Comparison of ENCODE assay signal across 8 mouse cellular contexts in the genomic region with DNA sequence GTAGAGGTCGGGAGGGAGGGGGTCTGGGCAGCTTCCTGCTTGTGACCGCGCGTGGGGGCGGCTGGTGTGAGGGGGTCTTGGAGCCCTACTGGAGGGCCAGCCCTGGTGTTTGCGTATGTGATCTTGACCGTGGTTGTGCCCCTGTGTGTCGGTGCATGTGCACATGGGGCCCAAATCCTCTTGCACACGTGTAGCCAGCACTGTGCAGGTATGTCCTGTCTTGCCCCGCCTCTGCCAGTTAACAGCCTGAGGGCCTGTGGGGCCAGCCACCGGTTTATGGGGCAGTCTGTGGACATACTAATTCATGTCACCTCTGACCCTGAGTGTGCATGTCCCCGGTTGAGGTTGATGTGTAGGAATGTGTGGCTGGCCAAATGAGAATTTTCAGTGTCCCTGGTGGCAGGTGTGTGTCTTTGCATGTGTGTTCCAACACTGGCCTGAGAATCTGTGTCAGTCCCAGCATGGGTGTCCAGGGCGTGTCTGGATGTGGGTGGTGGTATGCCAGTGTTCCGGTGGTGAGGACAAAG. TPM values are rescaled to one million over a fixed set of nuclear protein-coding genes. Genes with fewer than 3 reads are reported as not detected.
A peak's percentile ranks its signal among the peaks of the same experiment; 100 is the strongest.
DNase-seq lines count a peak whose midpoint lies in the region; ATAC-seq lines count a peak whose summit lies in the region.

No protein-coding gene starts in this region.

- ATAC-seq in cerebellum, adult (ENCODE audit: insufficient number of reproducible peaks, low FRiP score, low TSS enrichment) = no peak
- 0 out of 2 replicates have a peak, but pooled peaks have one; percentile 20 for ATAC-seq in limb, embryonic 12.5 days (ENCODE audit: insufficient number of reproducible peaks, insufficient read depth, low FRiP score, low TSS enrichment, low read depth)
- peak; percentile 37 for ATAC-seq in neural tube, embryonic 13.5 days (ENCODE audit: low read depth)

- peak overlapping the region; percentile 98 for H3K4me2 ChIP-seq in limb, embryonic 12.5 days
- peak overlapping the region; percentile 90 for H3K4me2 ChIP-seq in neural tube, embryonic 13.5 days

- H3K4me1 ChIP-seq in limb, embryonic 12.5 days (replicated peaks) = peaks cover 78% of the 10 kb centered on the region
- peaks cover 83% of the 10 kb centered on the region for H3K4me1 ChIP-seq in neural tube, embryonic 13.5 days (replicated peaks)

- peak overlapping the region; percentile 87 for H3K9ac ChIP-seq in limb, embryonic 12.5 days (replicated peaks)
- H3K9ac ChIP-seq in neural tube, embryonic 13.5 days = peak overlapping the region; percentile 94

- no peaks in the 10 kb centered on the region for H3K9me3 ChIP-seq in limb, embryonic 12.5 days
- H3K9me3 ChIP-seq in neural tube, embryonic 13.5 days = no peaks in the 10 kb centered on the region

- peak overlapping the region; percentile 85 for H3K4me3 ChIP-seq in limb, embryonic 12.5 days (replicated peaks)
- peak overlapping the region; percentile 70 for H3K4me3 ChIP-seq in neural tube, embryonic 13.5 days

- WGBS in limb, embryonic 12.5 days = 7% methylated on average over 13 of the region's 14 CpGs
- 12% methylated on average over 9 of the region's 14 CpGs for WGBS in neural tube, embryonic 13.5 days

- peak overlapping the region; percentile 81 for H3K27ac ChIP-seq in limb, embryonic 12.5 days
- peak overlapping the region; percentile 91 for H3K27ac ChIP-seq in neural tube, embryonic 13.5 days (replicated peaks)

- H3K36me3 ChIP-seq in limb, embryonic 12.5 days = peaks cover 6% of the 10 kb centered on the region; the same call in 1 of the 2 replicates
- no peaks in the 10 kb centered on the region for H3K36me3 ChIP-seq in neural tube, embryonic 13.5 days

- no peaks in the 10 kb centered on the region; the same call in 1 of the 2 replicates for H3K27me3 ChIP-seq in limb, embryonic 12.5 days
- H3K27me3 ChIP-seq in neural tube, embryonic 13.5 days = no peaks in the 10 kb centered on the region

- peak; percentile 40 for DNase-seq in cerebellum, adult 8-10 months
- peak; percentile 13 for DNase-seq in thymus, postnatal 0 days (ENCODE audit: low spot score)
- no peak for DNase-seq in thymus, adult 18-20 months
- peak; percentile 45 for DNase-seq in forelimb bud, embryonic 11.5 days (ENCODE audit: low read depth, low spot score)
- DNase-seq in ovary, postnatal 36 days (ENCODE audit: low spot score) = no peak

RNA-seq across cellular contexts. Expression of a gene that starts 8.1 kb away (rescaled TPM):
- 0.21 TPM in 2 replicates for polyA plus RNA-seq in thymus, postnatal 0 days (2015; fragmentation: Nextera tagmentation; extraction: Ambion mirVana)
- 3.4 and 4.0 TPM in 2 replicates for polyA plus RNA-seq in limb, embryonic 12.5 days (2016; fragmentation: Nextera tagmentation; extraction: Ambion mirVana)
- polyA plus RNA-seq in neural tube, embryonic 13.5 days (2015; fragmentation: Nextera tagmentation; extraction: Ambion mirVana) = 4.1 and 4.9 TPM in 2 replicates

RNA-seq across cellular contexts. Expression of a gene that starts 9.7 kb away (rescaled TPM):
- 237 and 241 TPM in 2 replicates for polyA plus RNA-seq in thymus, postnatal 0 days (2015; fragmentation: Nextera tagmentation; extraction: Ambion mirVana)
- polyA plus RNA-seq in limb, embryonic 12.5 days (2016; fragmentation: Nextera tagmentation; extraction: Ambion mirVana) = 173 and 188 TPM in 2 replicates
- polyA plus RNA-seq in neural tube, embryonic 13.5 days (2015; fragmentation: Nextera tagmentation; extraction: Ambion mirVana) = 141 and 147 TPM in 2 replicates

RNA-seq across cellular contexts. Expression of a gene that starts 16.3 kb away (rescaled TPM):
- polyA plus RNA-seq in thymus, postnatal 0 days (2015; fragmentation: Nextera tagmentation; extraction: Ambion mirVana) = 8.5 and 9.3 TPM in 2 replicates
- 10.7 and 12.5 TPM in 2 replicates for polyA plus RNA-seq in limb, embryonic 12.5 days (2016; fragmentation: Nextera tagmentation; extraction: Ambion mirVana)
- 17.3 and 19.1 TPM in 2 replicates for polyA plus RNA-seq in neural tube, embryonic 13.5 days (2015; fragmentation: Nextera tagmentation; extraction: Ambion mirVana)

RNA-seq across cellular contexts. Expression of a gene that starts 23.9 kb away (rescaled TPM):
- polyA plus RNA-seq in thymus, postnatal 0 days (2015; fragmentation: Nextera tagmentation; extraction: Ambion mirVana) = 21.1 and 24.0 TPM in 2 replicates
- 15.8 and 17.8 TPM in 2 replicates for polyA plus RNA-seq in limb, embryonic 12.5 days (2016; fragmentation: Nextera tagmentation; extraction: Ambion mirVana)
- polyA plus RNA-seq in neural tube, embryonic 13.5 days (2015; fragmentation: Nextera tagmentation; extraction: Ambion mirVana) = 17.8 and 19.8 TPM in 2 replicates

RNA-seq across cellular contexts. Expression of a gene that starts 32.2 kb away (rescaled TPM):
- polyA plus RNA-seq in thymus, postnatal 0 days (2015; fragmentation: Nextera tagmentation; extraction: Ambion mirVana) = 4.2 and 5.8 TPM in 2 replicates
- polyA plus RNA-seq in limb, embryonic 12.5 days (2016; fragmentation: Nextera tagmentation; extraction: Ambion mirVana) = 9.5 and 10.5 TPM in 2 replicates
- polyA plus RNA-seq in neural tube, embryonic 13.5 days (2015; fragmentation: Nextera tagmentation; extraction: Ambion mirVana) = 2.5 and 3.2 TPM in 2 replicates

Comparison
In these comparisons a context has a peak if more than half of its experiments do, and no peak if none do; other contexts are left out.
1. DNase-seq: peak in cerebellum, adult 8-10 months (single experiment), thymus, postnatal 0 days (single experiment) and forelimb bud, embryonic 11.5 days (single experiment); none in thymus, adult 18-20 months (0 of 2) and ovary, postnatal 36 days (single experiment).